In the genomic region with DNA sequence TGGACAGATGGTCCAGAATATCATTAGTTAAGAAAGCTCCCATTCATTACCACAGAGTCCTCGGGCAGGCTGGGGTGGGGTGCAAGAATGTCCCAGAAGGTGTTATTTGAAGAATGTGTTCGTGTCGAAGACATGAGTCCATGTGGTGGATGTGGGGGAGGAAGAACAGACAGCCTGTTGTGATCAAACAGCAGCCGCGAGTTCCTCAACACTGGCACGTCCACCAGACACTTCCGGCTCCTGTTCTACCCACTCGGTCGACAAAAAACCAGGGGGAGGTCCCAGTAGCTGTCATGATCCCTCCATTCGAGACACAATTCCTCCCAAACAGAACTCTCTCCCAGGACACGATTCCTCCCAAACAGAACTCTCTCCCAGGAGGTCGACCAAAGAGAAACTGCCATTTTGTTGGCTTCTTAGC, we compare ENCODE assay signal across 7 mouse cellular contexts.
DNase-seq lines count a peak whose midpoint lies in the region; ATAC-seq lines count a peak whose summit lies in the region.

No protein-coding gene starts in this region.

- H3K4me1 ChIP-seq in forebrain, embryonic 15.5 days: peaks cover 5% of the 10 kb centered on the region; the same call in 1 of the 2 replicates
- H3K4me1 ChIP-seq in liver, embryonic 16.5 days (ENCODE audit: control insufficient read depth, low read depth, low read length): peaks cover 11% of the 10 kb centered on the region

- DNase-seq in right cerebral cortex, adult 18-20 months: peak; percentile 83
- DNase-seq in right cerebral cortex, postnatal 4 days: no peak
- peak; percentile 60 for DNase-seq in induced T-regulatory cell, adult 2 months (ENCODE audit: low read depth)
- peak; percentile 65 to 82 for DNase-seq in right cerebral cortex, postnatal 10 days (ENCODE audit: low spot score in 2 of 2)
- DNase-seq in urinary bladder, postnatal 14 days (ENCODE audit: low spot score): no peak

- 0 out of 2 replicates have a peak, but pooled peaks have one; percentile 11 for ATAC-seq in forebrain, embryonic 15.5 days (replicated peaks)
- ATAC-seq in liver, embryonic 16.5 days (ENCODE audit: low read depth): peak; percentile 60; the same call in 1 of the 2 replicates

- no peak overlapping the region for H3K4me2 ChIP-seq in forebrain, embryonic 15.5 days (replicated peaks)
- peak overlapping the region; percentile 25 for H3K4me2 ChIP-seq in liver, embryonic 16.5 days (ENCODE audit: low read depth, low read length)

- no peaks in the 10 kb centered on the region for H3K36me3 ChIP-seq in forebrain, embryonic 15.5 days
- H3K36me3 ChIP-seq in liver, embryonic 16.5 days (ENCODE audit: control insufficient read depth, insufficient read depth): no peaks in the 10 kb centered on the region

- H3K9me3 ChIP-seq in forebrain, embryonic 15.5 days: no peaks in the 10 kb centered on the region
- H3K9me3 ChIP-seq in liver, embryonic 16.5 days (replicated peaks; ENCODE audit: control insufficient read depth, low read length): no peaks in the 10 kb centered on the region

- 0 out of 2 replicates have a peak overlapping the region, but pooled peaks have one; percentile 12 for H3K27ac ChIP-seq in forebrain, embryonic 15.5 days (replicated peaks)
- H3K27ac ChIP-seq in liver, embryonic 16.5 days (ENCODE audit: low read length): peak overlapping the region; percentile 52

- H3K9ac ChIP-seq in forebrain, embryonic 15.5 days (replicated peaks): no peak overlapping the region
- H3K9ac ChIP-seq in liver, embryonic 16.5 days (ENCODE audit: low read depth, low read length): no peak overlapping the region

- 51% methylated on average over 12 of the region's 12 CpGs for WGBS in forebrain, embryonic 15.5 days
- 25% methylated on average over 12 of the region's 12 CpGs for WGBS in liver, embryonic 16.5 days (ENCODE audit: insufficient replicate concordance)

- no peak overlapping the region for H3K4me3 ChIP-seq in forebrain, embryonic 15.5 days
- peak overlapping the region; percentile 33 for H3K4me3 ChIP-seq in liver, embryonic 16.5 days (ENCODE audit: low read depth, low read length)

- H3K27me3 ChIP-seq in forebrain, embryonic 15.5 days: no peaks in the 10 kb centered on the region
- H3K27me3 ChIP-seq in liver, embryonic 16.5 days (ENCODE audit: control insufficient read depth, insufficient read depth, low read depth, low read length): no peaks in the 10 kb centered on the region

Comparison
In these comparisons a context has a peak if more than half of its experiments do, and no peak if none do; other contexts are left out.
1. DNase-seq: peak in right cerebral cortex, adult 18-20 months (single experiment), induced T-regulatory cell, adult 2 months (single experiment) and right cerebral cortex, postnatal 10 days (2 of 2); none in right cerebral cortex, postnatal 4 days (single experiment) and urinary bladder, postnatal 14 days (single experiment).